Mouse (Mus musculus): ENCODE measurements around the gene Sgms1.

GRCm38 (mm10) chr19:32425856-32426255 is 36.3 kb upstream of the Sgms1 start:
- TF ChIP-seq CTCF (IDR thresholded peaks at IDR 0.05), result no peak
- TF ChIP-seq POLR2A (IDR thresholded peaks at IDR 0.05; ENCODE audit: insufficient read depth, low read depth, low read length), result no peak

Measured in heart, adult 2 months (tissue).